ENCODE assay signal across 8 mouse cellular contexts in genomic region chr4:130308231-130309081, GRCm38 (mm10). TPM values are rescaled to one million over a fixed set of nuclear protein-coding genes. Genes with fewer than 3 reads are reported as not detected.
DNase-seq lines count a peak whose midpoint lies in the region; ATAC-seq and TF ChIP-seq lines count a peak whose summit lies in the region.
"Had no signal": no experiment of that assay in that cellular context is flagged by ENCODE, and none has a peak within 500 bp of the region (broad histone marks: within the 10 kb centered on the region; RNA-seq: fewer than 3 reads in every experiment).

Gene Fabp3 (plus strand): TSS chr4:130308595.
Gene Gm10570 (minus strand): TSS chr4:130308674.

- H3K27ac ChIP-seq in cortical plate, adult 2 months (ENCODE audit: insufficient read depth, low read length): peak within 1 kb of the TSS; percentile 93
- H3K27ac ChIP-seq in stomach, embryonic 14.5 days (ENCODE audit: low read length): no peak within 1 kb of the TSS

- H3K4me1 ChIP-seq in cortical plate, adult 2 months (ENCODE audit: control insufficient read depth, insufficient read depth, low read length): no peaks in the 10 kb centered on the region
- H3K4me1 ChIP-seq in stomach, embryonic 14.5 days (ENCODE audit: control insufficient read depth, insufficient read depth, low read length): no peaks in the 10 kb centered on the region

- no peaks in the 10 kb centered on the region for H3K9me3 ChIP-seq in stomach, embryonic 14.5 days (ENCODE audit: control insufficient read depth, low read depth, low read length)

- WGBS in stomach, embryonic 14.5 days: under 1% methylated on average over 51 of the region's 52 CpGs

- H3K9ac ChIP-seq in stomach, embryonic 14.5 days (replicated peaks; ENCODE audit: low read depth, low read length): peak within 1 kb of the TSS; percentile 18; the same call in 1 of the 2 replicates

- no peak for TF ChIP-seq POLR2A in brain, embryonic 14.5 days (IDR thresholded peaks at IDR 0.05; ENCODE audit: borderline replicate concordance, extremely low read depth, insufficient read depth, insufficient read length, poor library complexity, severe bottlenecking)
- peak; percentile 83; the same call in 1 of the 2 replicates for TF ChIP-seq POLR2A in cortical plate, adult 2 months (IDR thresholded peaks at IDR 0.05; ENCODE audit: extremely low read depth, insufficient read depth, low read length)

- DNase-seq in brain, embryonic 14.5 days (ENCODE audit: low read depth): peak; percentile 78
- DNase-seq in gastrocnemius, postnatal 10 days: peak; percentile 63
- peak; percentile 26 for DNase-seq in induced T-regulatory cell, adult 2 months (ENCODE audit: low read depth)
- peak; percentile 47 to 84 for DNase-seq in left cerebral cortex, adult 9 months (ENCODE audit: low spot score in 2 of 2)

- TF ChIP-seq CTCF in brain, embryonic 14.5 days (IDR thresholded peaks at IDR 0.05; ENCODE audit: borderline replicate concordance, extremely low read depth, insufficient read depth, insufficient read length): no peak
- no peak for TF ChIP-seq CTCF in cortical plate, adult 2 months (IDR thresholded peaks at IDR 0.05; ENCODE audit: extremely low read depth, insufficient read depth, low read length)

- peak; percentile 10; the same call in 1 of the 2 replicates for ATAC-seq in megakaryocyte progenitor cell, adult 5-6 weeks (replicated peaks; ENCODE audit: poor library complexity)
- peak; percentile 30; the same call in 1 of the 2 replicates for ATAC-seq in stomach, embryonic 14.5 days (ENCODE audit: insufficient number of reproducible peaks, insufficient read depth, low FRiP score, low read depth)

- peak within 1 kb of the TSS; percentile 93 for H3K4me2 ChIP-seq in stomach, embryonic 14.5 days (replicated peaks; ENCODE audit: low read depth, low read length)

- H3K4me3 ChIP-seq in cortical plate, adult 2 months (ENCODE audit: insufficient read depth, low read length): peak within 1 kb of the TSS; percentile 64
- H3K4me3 ChIP-seq in stomach, embryonic 14.5 days (ENCODE audit: low read depth, low read length): peak within 1 kb of the TSS; percentile 41

- H3K36me3 ChIP-seq in stomach, embryonic 14.5 days (ENCODE audit: control insufficient read depth, insufficient read depth, low read length): no peaks in the 10 kb centered on the region; the same call in 1 of the 2 replicates

- H3K27me3 ChIP-seq in stomach, embryonic 14.5 days (ENCODE audit: control insufficient read depth, insufficient read depth, low read length): peaks cover 4% of the 10 kb centered on the region; the same call in 1 of the 2 replicates

RNA-seq across cellular contexts. Expression of gene Fabp3, which starts in this region (rescaled TPM):
- polyA plus RNA-seq in brain, embryonic 14.5 days (2012; rRNA removed): 105 and 126 TPM in 2 replicates
- 308 and 316 TPM in 2 replicates for polyA plus RNA-seq in cortical plate, adult 2 months (2012; rRNA removed)
- 100 to 1,000 TPM; 465 to 601 TPM for total RNA-seq in gastrocnemius, postnatal 10 days (2021)
- total RNA-seq in megakaryocyte progenitor cell, adult 5-6 weeks (2015): not detected in 2 replicates
- total RNA-seq in megakaryocyte progenitor cell, adult 5-6 weeks (2017): not detected in 2 replicates
- 5.1 and 5.6 TPM in 2 replicates for polyA plus RNA-seq in stomach, embryonic 14.5 days (2014; fragmentation: Nextera tagmentation; extraction: Ambion mirVana)

RNA-seq across cellular contexts. Expression of gene Gm10570, which starts in this region (rescaled TPM):
- polyA plus RNA-seq in brain, embryonic 14.5 days (2012; rRNA removed): 0.54 and 0.78 TPM in 2 replicates
- polyA plus RNA-seq in cortical plate, adult 2 months (2012; rRNA removed): 0.90 and 2.4 TPM in 2 replicates
- not detected for total RNA-seq in gastrocnemius, postnatal 10 days (2021)
- not detected in 2 replicates for total RNA-seq in megakaryocyte progenitor cell, adult 5-6 weeks (2015)
- total RNA-seq in megakaryocyte progenitor cell, adult 5-6 weeks (2017): not detected in 2 replicates
- polyA plus RNA-seq in stomach, embryonic 14.5 days (2014; fragmentation: Nextera tagmentation; extraction: Ambion mirVana): not detected in 2 replicates
- polyA plus RNA-seq: gonadal fat pad, adult 2 months had no signal

Comparison
In these comparisons a context has a peak if more than half of its experiments do, and no peak if none do; other contexts are left out.
1. RNA of gene Fabp3 (total RNA-seq): 465 to 601 TPM in gastrocnemius, postnatal 10 days; not detected in megakaryocyte progenitor cell, adult 5-6 weeks; every median in the first group is over 100 times any median in the second.
2. RNA of gene Fabp3 (polyA plus RNA-seq): 308 to 316 TPM in cortical plate, adult 2 months and 105 to 126 TPM in brain, embryonic 14.5 days; 5.1 to 5.6 TPM in stomach, embryonic 14.5 days; every median in the first group is over 10 times any median in the second.
3. Peak in ATAC-seq in megakaryocyte progenitor cell, adult 5-6 weeks; RNA of the genes that start here not detected or under 1 TPM.
4. DNase-seq: peak in every context shown above with its lines; median percentile 78 in brain, embryonic 14.5 days; 66 in left cerebral cortex, adult 9 months; 63 in gastrocnemius, postnatal 10 days; 26 in induced T-regulatory cell, adult 2 months.